In the genomic region with DNA sequence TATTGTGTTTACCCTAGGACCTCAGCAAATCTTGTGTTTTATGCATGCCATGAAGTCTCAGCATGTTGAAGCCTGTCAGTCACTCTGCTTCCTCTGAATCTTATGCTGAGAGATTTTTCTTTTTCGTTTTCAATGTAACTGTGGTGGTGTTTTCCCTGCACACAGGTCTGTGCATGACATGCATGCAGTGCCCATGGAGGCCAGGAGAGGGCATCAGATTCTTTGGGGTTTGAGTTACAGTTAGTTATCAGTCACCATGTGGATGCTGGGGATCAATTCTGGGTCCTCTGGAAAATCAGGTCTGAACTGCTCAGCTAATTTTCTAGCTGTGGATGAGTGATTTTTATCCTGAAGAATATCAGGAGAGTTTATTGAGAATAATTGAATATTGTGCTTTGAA, we compare ENCODE assay signal across 19 mouse cellular contexts.
A peak's percentile ranks its signal among the peaks of the same experiment; 100 is the strongest.
DNase-seq lines count a peak whose midpoint lies in the region; ATAC-seq and TF ChIP-seq lines count a peak whose summit lies in the region.
"Had no signal": no experiment of that assay in that cellular context is flagged by ENCODE, and none has a peak within 500 bp of the region (broad histone marks: within the 10 kb centered on the region; RNA-seq: fewer than 3 reads in every experiment).

No protein-coding gene starts in this region.

- H3K27ac ChIP-seq in hindbrain, postnatal 0 days: no peak overlapping the region
- no peak overlapping the region for H3K27ac ChIP-seq in hindbrain, embryonic 16.5 days (ENCODE audit: low read depth, low read length)
- H3K27ac ChIP-seq in ES-Bruce4 (ENCODE audit: insufficient read depth, low read length): no peak overlapping the region
- H3K27ac ChIP-seq in stomach, postnatal 0 days (replicated peaks): no peak overlapping the region
- H3K27ac ChIP-seq: embryonic facial prominence, embryonic 15.5 days; forebrain, embryonic 10.5 days; hindbrain, embryonic 13.5 days had no signal

- no peak for TF ChIP-seq EP300 in ES-Bruce4 (IDR thresholded peaks at IDR 0.05; ENCODE audit: insufficient read depth, low read depth, low read length)
- TF ChIP-seq EP300 in stomach, postnatal 0 days (optimal IDR thresholded peaks at IDR 0.05): no peak

- H3K9me3 ChIP-seq in hindbrain, postnatal 0 days (ENCODE audit: low read length): no peaks in the 10 kb centered on the region
- no peaks in the 10 kb centered on the region for H3K9me3 ChIP-seq in hindbrain, embryonic 16.5 days (ENCODE audit: control insufficient read depth, low read length)
- H3K9me3 ChIP-seq in ES-Bruce4 (replicated peaks; ENCODE audit: control insufficient read depth, insufficient read depth, low read length, poor library complexity, severe bottlenecking): no peaks in the 10 kb centered on the region
- no peaks in the 10 kb centered on the region for H3K9me3 ChIP-seq in stomach, postnatal 0 days (ENCODE audit: control insufficient read depth, low read length)

- no peak for ATAC-seq in hindbrain, postnatal 0 days
- ATAC-seq in hindbrain, embryonic 16.5 days: no peak
- ATAC-seq in stomach, postnatal 0 days (ENCODE audit: low FRiP score, low TSS enrichment): no peak
- ATAC-seq: activated CD4-positive, CD25-positive, alpha-beta regulatory T cell, adult 4 months; midbrain, embryonic 16.5 days had no signal

- TF ChIP-seq POLR2A in lung, adult 2 months (IDR thresholded peaks at IDR 0.05; ENCODE audit: borderline replicate concordance, extremely low read depth, low read depth, low read length): no peak
- TF ChIP-seq POLR2A in ES-Bruce4 (IDR thresholded peaks at IDR 0.05; ENCODE audit: insufficient read depth, low read length): no peak

- no peak overlapping the region for H3K4me3 ChIP-seq in hindbrain, postnatal 0 days (ENCODE audit: low read length)
- H3K4me3 ChIP-seq in hindbrain, embryonic 16.5 days (ENCODE audit: low read length): no peak overlapping the region
- no peak overlapping the region for H3K4me3 ChIP-seq in lung, adult 2 months (replicated peaks; ENCODE audit: extremely low read depth, low read depth, low read length)
- no peak overlapping the region for H3K4me3 ChIP-seq in ES-Bruce4 (ENCODE audit: low read depth, low read length)
- H3K4me3 ChIP-seq in stomach, postnatal 0 days (ENCODE audit: low read depth, low read length): no peak overlapping the region
- H3K4me3 ChIP-seq: embryonic facial prominence, embryonic 15.5 days; forebrain, embryonic 10.5 days; hindbrain, embryonic 13.5 days; megakaryocyte, embryonic 14.5 days had no signal

- no peaks in the 10 kb centered on the region for H3K36me3 ChIP-seq in hindbrain, postnatal 0 days (ENCODE audit: insufficient read depth, low read length)
- H3K36me3 ChIP-seq in hindbrain, embryonic 16.5 days (ENCODE audit: control insufficient read depth, insufficient read depth, low read length): no peaks in the 10 kb centered on the region
- H3K36me3 ChIP-seq in ES-Bruce4 (ENCODE audit: control insufficient read depth, insufficient read depth, low read length, poor library complexity, severe bottlenecking): no peaks in the 10 kb centered on the region
- H3K36me3 ChIP-seq in stomach, postnatal 0 days (ENCODE audit: control insufficient read depth, insufficient read depth, low read length): no peaks in the 10 kb centered on the region
- H3K36me3 ChIP-seq: embryonic facial prominence, embryonic 15.5 days; forebrain, embryonic 10.5 days; G1E; hindbrain, embryonic 13.5 days had no signal

- no peak overlapping the region for H3K4me2 ChIP-seq in hindbrain, postnatal 0 days (ENCODE audit: low read depth, low read length)
- no peak overlapping the region for H3K4me2 ChIP-seq in hindbrain, embryonic 16.5 days (ENCODE audit: low read length)
- H3K4me2 ChIP-seq in stomach, postnatal 0 days (replicated peaks; ENCODE audit: low read depth): no peak overlapping the region
- H3K4me2 ChIP-seq: embryonic facial prominence, embryonic 15.5 days; hindbrain, embryonic 13.5 days had no signal

- H3K9ac ChIP-seq in hindbrain, postnatal 0 days (replicated peaks; ENCODE audit: low read length): no peak overlapping the region
- H3K9ac ChIP-seq in hindbrain, embryonic 16.5 days (ENCODE audit: low read depth, low read length): no peak overlapping the region
- no peak overlapping the region for H3K9ac ChIP-seq in ES-Bruce4 (ENCODE audit: low read depth, poor library complexity, severe bottlenecking)
- no peak overlapping the region for H3K9ac ChIP-seq in stomach, postnatal 0 days (ENCODE audit: low read length)
- H3K9ac ChIP-seq: embryonic facial prominence, embryonic 15.5 days; hindbrain, embryonic 13.5 days had no signal

- no peak for DNase-seq in hindbrain, postnatal 0 days (ENCODE audit: low spot score)
- no peak for DNase-seq in lung, adult 2 months
- DNase-seq in lung, postnatal 4 days: no peak
- DNase-seq in stomach, postnatal 0 days (ENCODE audit: low spot score): no peak
- no peak for DNase-seq in MN1 (ENCODE audit: low spot score)
- DNase-seq: cerebellum, adult 9-11 months; embryo, embryonic 11 days; gastrocnemius, postnatal 14 days; kidney, adult 11 months; kidney, postnatal 36 days had no signal

- H3K4me1 ChIP-seq in hindbrain, postnatal 0 days (ENCODE audit: insufficient read depth, low read length): no peaks in the 10 kb centered on the region
- H3K4me1 ChIP-seq in hindbrain, embryonic 16.5 days (ENCODE audit: control insufficient read depth, insufficient read depth, low read depth, low read length): no peaks in the 10 kb centered on the region
- no peaks in the 10 kb centered on the region for H3K4me1 ChIP-seq in lung, adult 2 months (ENCODE audit: control insufficient read depth, insufficient read depth, low read length)
- H3K4me1 ChIP-seq in ES-Bruce4 (ENCODE audit: control insufficient read depth, insufficient read depth, low read length): no peaks in the 10 kb centered on the region
- H3K4me1 ChIP-seq in stomach, postnatal 0 days (replicated peaks; ENCODE audit: control insufficient read depth, insufficient read depth): no peaks in the 10 kb centered on the region
- H3K4me1 ChIP-seq: embryonic facial prominence, embryonic 15.5 days; forebrain, embryonic 10.5 days; hindbrain, embryonic 13.5 days; megakaryocyte, embryonic 14.5 days had no signal

- peak; percentile 18; the same call in 1 of the 2 replicates for TF ChIP-seq CTCF in hindbrain, postnatal 0 days (IDR thresholded peaks at IDR 0.05; ENCODE audit: low read depth)
- TF ChIP-seq CTCF in lung, adult 2 months (IDR thresholded peaks at IDR 0.05; ENCODE audit: insufficient read depth, low read length): 0 out of 2 replicates have a peak, but pooled peaks have one; percentile 8
- peak; percentile 31 for TF ChIP-seq CTCF in ES-Bruce4 (IDR thresholded peaks at IDR 0.05; ENCODE audit: low read depth, low read length)
- peak; percentile 34; the same call in 1 of the 2 replicates for TF ChIP-seq CTCF in stomach, postnatal 0 days (IDR thresholded peaks at IDR 0.05; ENCODE audit: low read depth)

- 82% methylated on average over 1 of the region's 1 CpGs for WGBS in hindbrain, postnatal 0 days
- WGBS in hindbrain, embryonic 16.5 days: 81% methylated on average over 1 of the region's 1 CpGs
- WGBS in lung, adult 2 months: 83% methylated on average over 1 of the region's 1 CpGs
- WGBS in stomach, postnatal 0 days: 68% methylated on average over 1 of the region's 1 CpGs

- H3K27me3 ChIP-seq in hindbrain, postnatal 0 days (ENCODE audit: insufficient read depth, low read length): no peaks in the 10 kb centered on the region
- H3K27me3 ChIP-seq in hindbrain, embryonic 16.5 days (replicated peaks; ENCODE audit: control insufficient read depth, insufficient read depth, low read length): no peaks in the 10 kb centered on the region; the same call in 1 of the 2 replicates
- H3K27me3 ChIP-seq in ES-Bruce4 (ENCODE audit: control insufficient read depth, insufficient read depth, low read length, poor library complexity, severe bottlenecking): no peaks in the 10 kb centered on the region
- H3K27me3 ChIP-seq in stomach, postnatal 0 days (ENCODE audit: control insufficient read depth, insufficient read depth, low read length): no peaks in the 10 kb centered on the region
- H3K27me3 ChIP-seq: embryonic facial prominence, embryonic 15.5 days; megakaryocyte, embryonic 14.5 days had no signal
